Mouse (Mus musculus): ENCODE results near the gene Vegfa. TPM values are rescaled to one million over a fixed set of nuclear protein-coding genes. Genes with fewer than 3 reads are reported as not detected.

Vegfa gene
- polyA plus RNA-seq, 1 experiment = 168 TPM

DNA sequence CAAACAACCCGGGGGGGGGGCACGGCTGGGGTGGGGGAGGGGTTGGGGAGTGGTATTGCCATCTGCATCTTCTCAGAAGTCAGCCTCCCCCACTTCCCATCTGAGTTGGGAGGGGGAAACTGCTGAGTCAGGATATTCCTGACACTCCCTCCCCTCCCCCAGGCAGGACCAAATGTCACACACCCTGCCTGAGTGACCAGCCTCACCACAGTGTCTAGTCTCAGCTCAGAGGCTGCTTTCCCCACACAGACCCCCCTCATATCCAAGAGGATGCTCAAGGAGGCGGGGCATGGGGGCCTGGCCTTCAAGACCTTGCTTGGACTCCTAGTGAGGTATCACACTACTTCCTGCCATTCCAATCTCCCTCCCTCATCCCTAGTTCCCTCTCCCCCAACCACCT, 20.0 kb upstream of the Vegfa start:
- DNase-seq (ENCODE audit: extremely low spot score in 1 of 2, low spot score in 1 of 2) = no peak

DNA sequence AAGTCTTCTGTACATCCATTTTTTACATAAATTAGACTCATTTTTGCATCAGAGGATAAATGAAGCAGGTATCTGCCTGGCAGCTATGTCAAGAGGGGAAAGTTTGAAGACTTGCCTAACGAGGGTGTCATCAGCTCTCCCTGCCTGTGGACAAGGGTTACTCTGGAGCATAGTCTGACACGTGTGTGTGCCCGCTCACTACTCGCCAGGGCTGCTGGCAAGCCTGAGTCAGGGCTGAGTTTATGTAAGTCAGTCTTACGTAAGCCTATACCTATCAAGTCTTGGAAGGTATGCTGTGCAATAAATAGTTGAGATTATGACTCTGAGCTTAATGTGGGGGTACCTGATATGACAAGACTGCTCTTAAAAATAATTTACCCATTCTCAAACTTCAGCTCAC, 19.2 kb upstream of the Vegfa start:
- no peak for DNase-seq (ENCODE audit: extremely low spot score in 1 of 2, low spot score in 1 of 2)

GRCm38 (mm10) chr17:46049567-46049966, 17.4 kb upstream of the Vegfa start:
- no peak for DNase-seq (ENCODE audit: extremely low spot score in 1 of 2, low spot score in 1 of 2)

DNA sequence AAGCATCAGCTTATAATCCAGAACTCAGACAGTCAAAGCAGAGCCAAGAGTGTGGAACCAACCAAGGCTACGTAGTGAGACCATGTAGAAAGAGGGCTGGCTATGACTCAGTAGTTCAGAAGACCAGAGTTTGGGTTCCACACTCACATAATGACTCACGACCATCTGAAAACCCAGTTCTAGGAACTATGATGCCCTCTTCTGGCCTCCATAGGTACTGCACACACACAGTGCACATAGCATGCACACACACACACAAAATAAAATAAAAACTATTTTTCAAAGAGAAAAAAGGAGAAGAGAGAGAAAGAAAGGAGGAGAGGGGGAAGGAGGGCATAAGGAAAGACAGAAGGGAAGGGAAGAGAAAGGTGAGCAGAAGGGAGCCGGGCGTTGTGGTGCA, 16.0 kb upstream of the Vegfa start:
- no peak for DNase-seq (ENCODE audit: extremely low spot score in 1 of 2, low spot score in 1 of 2)

DNA sequence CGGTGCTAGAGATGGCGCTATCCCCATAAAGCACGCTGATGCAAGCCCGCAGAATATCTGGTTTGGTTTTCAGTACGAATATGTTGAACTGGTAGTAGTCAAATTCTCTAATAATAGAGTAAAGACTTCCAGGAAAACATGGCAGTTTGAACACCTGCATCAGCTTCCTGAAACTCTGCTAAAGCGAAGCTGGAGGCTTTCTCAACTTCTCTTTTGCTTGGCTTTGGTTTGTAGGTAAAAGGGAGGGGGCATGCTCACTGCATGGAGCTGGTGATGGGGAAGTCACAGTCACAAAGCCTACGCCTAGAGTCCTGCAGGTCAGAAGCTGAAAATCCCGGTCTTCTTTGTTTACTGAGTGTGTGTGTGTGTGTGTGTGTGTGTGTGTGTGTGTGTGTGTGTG, 13.6 kb upstream of the Vegfa start:
- no peak for DNase-seq (ENCODE audit: extremely low spot score in 1 of 2, low spot score in 1 of 2)

DNA sequence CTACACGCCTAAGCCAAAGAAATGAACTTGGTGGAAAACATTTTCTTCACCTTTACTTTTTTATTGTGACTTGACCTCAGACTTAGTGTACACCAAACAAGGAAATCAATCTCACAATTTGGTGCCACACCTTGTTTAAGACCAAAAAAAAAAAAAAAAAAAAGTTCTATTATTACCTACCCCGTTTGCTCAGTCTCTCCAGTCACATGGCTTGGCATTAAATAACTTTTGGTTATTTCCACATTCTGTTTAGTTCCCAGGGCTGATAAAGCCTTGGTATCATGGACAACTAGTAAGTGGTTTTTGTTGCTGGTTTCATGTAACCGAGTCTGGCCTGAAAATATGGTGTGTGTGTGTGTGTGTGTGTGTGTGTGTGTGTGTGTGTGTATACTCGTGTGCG, 12.8 kb upstream of the Vegfa start:
- DNase-seq (ENCODE audit: extremely low spot score in 1 of 2, low spot score in 1 of 2) = no peak

- DNase-seq (ENCODE audit: extremely low spot score in 1 of 2, low spot score in 1 of 2) = no peak
Observed at GRCm38 (mm10) chr17:46042158-46042557, 10.0 kb upstream of the Vegfa start.

GRCm38 (mm10) chr17:46041679-46042078, 9.5 kb upstream of the Vegfa start:
- no peak for DNase-seq (ENCODE audit: extremely low spot score in 1 of 2, low spot score in 1 of 2)

GRCm38 (mm10) chr17:46041223-46041622, 9.1 kb upstream of the Vegfa start:
- peak in 1 of 2 experiments; percentile 46 for DNase-seq (ENCODE audit: extremely low spot score in 1 of 2, low spot score in 1 of 2)

DNA sequence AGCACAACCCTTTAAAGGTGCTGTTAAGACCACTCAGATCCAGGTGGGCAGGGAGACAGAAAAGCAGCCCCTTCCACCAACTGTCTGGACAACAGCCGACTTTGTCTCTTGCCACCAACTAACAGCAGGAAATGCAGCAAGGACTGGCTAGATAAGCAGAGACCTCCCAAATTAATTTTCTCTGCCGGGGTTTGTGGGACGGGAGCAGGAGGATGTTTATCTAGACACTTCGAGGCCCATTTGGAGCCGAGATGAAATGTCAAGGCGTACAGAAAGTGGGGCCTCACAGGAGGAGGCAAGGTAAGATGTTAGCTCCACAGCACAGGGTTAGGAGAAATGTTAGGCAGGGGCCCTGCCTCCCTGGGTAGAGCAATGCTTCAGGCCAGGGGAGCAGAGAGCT, 8.4 kb upstream of the Vegfa start:
- no peak for DNase-seq (ENCODE audit: extremely low spot score in 1 of 2, low spot score in 1 of 2)

- no peak for DNase-seq (ENCODE audit: extremely low spot score in 1 of 2, low spot score in 1 of 2)
Observed at GRCm38 (mm10) chr17:46038906-46039305, 6.7 kb upstream of the Vegfa start.

DNA sequence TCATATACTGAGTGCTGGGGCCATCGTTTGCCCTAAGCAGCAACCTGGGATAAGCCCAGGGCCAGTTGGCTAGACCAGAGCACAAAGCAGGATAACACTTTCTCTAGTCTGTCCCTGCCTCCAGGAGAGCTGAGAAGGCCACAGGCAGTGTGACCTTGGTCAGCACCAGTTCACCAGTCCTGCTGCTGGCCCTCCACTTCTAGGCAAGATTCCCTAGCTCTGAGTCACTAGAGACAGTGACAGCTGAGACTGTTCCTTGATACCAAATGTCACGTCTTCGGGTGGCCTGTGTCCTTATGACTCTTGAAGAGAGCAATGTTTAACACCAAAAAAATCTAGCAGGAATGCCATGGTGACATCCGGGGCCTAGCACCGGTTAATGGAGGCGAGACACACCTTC, 4.2 kb upstream of the Vegfa start:
- no peak for DNase-seq (ENCODE audit: extremely low spot score in 1 of 2, low spot score in 1 of 2)

DNA sequence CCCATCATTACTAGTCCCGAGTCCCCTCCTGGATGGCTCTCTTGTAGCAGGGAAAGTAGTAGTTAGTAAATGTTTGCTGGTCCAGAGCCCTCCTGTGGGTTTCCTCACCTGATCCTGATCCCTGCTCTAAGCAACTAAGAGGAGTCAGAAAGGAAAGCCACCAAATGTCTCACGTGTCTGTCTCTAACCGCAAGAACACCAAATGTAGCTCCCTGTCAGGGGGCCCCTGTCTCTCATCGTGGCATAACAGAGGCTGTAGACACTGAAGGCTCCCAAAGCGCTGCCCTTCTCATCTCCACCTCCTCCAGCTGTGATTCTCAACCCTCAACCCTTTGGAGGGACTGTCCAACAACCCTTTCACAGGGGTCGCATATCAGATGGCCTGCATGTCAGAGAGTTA, 1.9 kb upstream of the Vegfa start:
- no peak for DNase-seq (ENCODE audit: extremely low spot score in 1 of 2, low spot score in 1 of 2)

- no peak for DNase-seq (ENCODE audit: extremely low spot score in 1 of 2, low spot score in 1 of 2)
Observed at GRCm38 (mm10) chr17:46033607-46034006, 1.4 kb upstream of the Vegfa start.

- DNase-seq (ENCODE audit: extremely low spot score in 1 of 2, low spot score in 1 of 2) = no peak
Observed at GRCm38 (mm10) chr17:46033122-46033521, 953 bp upstream of the Vegfa start.

DNA sequence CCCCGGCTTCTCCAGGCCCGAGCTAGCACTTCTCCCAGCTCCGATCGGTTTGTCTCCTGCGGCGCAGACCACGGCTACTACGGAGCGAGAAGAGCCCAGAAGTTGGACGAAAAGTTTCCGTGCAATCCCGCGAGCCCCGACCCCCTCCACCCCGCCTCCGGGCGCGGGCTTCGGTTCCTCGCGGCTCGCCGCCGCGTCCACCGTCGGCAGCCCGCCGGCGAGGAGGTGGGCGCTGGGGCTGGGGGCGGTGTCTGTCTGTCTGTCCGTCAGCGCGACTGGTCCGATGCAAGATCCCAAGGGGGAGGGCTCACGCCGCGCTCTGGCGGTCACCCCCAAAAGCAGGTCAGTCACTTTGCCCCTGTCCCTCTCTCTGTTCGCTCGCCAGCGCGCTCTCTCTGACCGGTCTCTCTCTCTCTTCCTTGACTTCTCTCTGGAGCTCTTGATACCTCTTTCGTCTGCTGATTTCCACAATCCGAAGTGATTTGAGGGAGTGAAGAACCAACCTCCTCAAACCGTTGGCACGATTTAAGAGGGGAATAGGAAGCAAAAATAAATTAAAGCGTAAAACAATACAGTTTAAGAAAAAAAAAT, 453 bp downstream of the Vegfa start:
- DNase-seq (ENCODE audit: extremely low spot score in 1 of 2, low spot score in 1 of 2) = peak in 1 of 2 experiments; percentile 48

GRCm38 (mm10) chr17:46030731-46031620, 1.2 kb downstream of the Vegfa start:
- peak in 1 of 2 experiments; percentile 53 for DNase-seq (ENCODE audit: extremely low spot score in 1 of 2, low spot score in 1 of 2)

- DNase-seq (ENCODE audit: extremely low spot score in 1 of 2, low spot score in 1 of 2) = peak in 1 of 2 experiments; percentile 49
Observed at GRCm38 (mm10) chr17:46030323-46030730, 1.8 kb downstream of the Vegfa start.

- DNase-seq (ENCODE audit: extremely low spot score in 1 of 2, low spot score in 1 of 2) = no peak
Observed at GRCm38 (mm10) chr17:46029554-46030207, 2.5 kb downstream of the Vegfa start.

GRCm38 (mm10) chr17:46029052-46029553, 3.1 kb downstream of the Vegfa start:
- no peak for DNase-seq (ENCODE audit: extremely low spot score in 1 of 2, low spot score in 1 of 2)

All from frontal cortex, adult 2 months (tissue).